Mouse (Mus musculus): Measurements from ENCODE around the gene Agtrap.

Gene Agtrap

GRCm38 (mm10) chr4:148104146-148104545, 16.3 kb upstream of the Agtrap start:
- DNase-seq (ENCODE audit: low read depth, low spot score), result no peak

DNA sequence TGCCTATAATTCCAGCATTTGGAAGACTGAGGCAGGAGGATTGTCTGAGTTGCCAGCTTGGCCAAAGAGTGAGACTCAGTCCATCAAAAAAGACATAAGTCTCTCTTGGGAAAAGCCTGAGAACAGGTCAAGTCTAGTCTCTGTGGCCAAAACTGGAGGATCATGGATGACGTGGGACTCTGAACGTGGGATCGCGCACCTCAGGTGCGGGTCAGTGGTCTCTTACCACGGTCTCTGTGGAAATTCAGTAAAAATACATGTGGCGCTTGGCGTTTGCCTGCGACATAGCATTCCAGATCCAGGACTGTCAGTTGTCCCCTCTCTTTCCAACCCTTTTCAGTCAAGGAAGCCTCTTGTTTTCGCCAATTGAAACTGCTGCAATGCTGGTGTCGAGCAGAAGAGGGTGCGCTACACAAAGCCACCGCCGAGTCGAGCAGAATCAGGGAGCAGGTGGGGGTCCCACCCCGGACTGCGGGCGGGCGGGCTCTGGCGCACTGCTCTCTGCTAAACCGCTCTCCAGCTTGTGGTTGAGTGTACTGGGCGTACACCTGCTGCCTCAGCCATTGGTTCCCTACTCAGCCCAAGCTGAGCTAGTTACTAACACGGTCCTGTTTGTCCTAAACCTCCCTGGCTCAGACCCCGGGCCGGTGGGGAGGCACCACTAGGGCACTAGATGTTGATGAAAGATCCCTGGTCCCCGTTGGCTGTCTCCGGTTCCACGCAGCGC, 14.1 kb upstream of the Agtrap start:
- DNase-seq (ENCODE audit: low read depth, low spot score), result no peak

DNA sequence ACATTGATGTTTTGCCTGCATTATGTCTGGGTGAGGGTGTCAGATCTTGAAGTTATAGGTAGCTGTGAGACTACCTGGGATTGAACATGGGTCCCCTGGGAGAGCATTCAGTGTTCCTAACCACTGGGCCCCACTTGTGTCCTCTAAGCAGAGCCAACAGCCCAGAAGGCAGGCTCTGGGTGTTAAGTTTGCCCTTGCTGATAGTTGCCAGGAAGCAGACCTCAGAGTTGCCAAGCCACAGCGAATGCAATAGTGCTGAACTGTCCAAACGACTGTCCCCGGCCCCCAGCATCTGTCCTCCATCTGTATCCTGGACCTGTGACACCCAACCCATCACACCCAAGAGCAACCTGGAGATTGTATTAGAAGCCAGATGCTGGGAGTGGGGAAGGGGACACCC, 10.8 kb upstream of the Agtrap start:
- no peak for DNase-seq (ENCODE audit: low read depth, low spot score)

GRCm38 (mm10) chr4:148097936-148098335, 10.1 kb upstream of the Agtrap start:
- DNase-seq (ENCODE audit: low read depth, low spot score), result no peak

DNA sequence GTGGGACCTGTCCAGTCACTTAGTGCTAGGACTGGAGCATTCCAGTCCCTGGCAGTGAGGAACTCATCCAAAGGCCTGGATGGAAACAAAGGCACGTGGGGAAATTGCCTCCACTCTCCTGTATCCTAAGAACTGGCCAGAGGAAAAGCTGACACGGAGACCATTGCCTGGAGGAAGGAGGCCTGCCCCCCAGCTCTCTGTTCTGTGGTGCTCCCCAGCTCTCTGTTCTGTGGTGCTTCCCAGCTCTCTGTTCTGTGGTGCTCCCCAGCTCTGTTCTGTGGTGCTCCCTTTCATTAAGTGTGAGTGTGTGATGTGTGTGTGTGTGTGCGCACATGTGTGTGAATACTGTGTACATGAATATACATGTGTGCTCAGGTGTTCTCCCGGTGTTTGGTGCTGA, 7.2 kb upstream of the Agtrap start:
- DNase-seq (ENCODE audit: low read depth, low spot score), result no peak

GRCm38 (mm10) chr4:148094161-148094560, 6.3 kb upstream of the Agtrap start:
- DNase-seq (ENCODE audit: low read depth, low spot score), result no peak

DNA sequence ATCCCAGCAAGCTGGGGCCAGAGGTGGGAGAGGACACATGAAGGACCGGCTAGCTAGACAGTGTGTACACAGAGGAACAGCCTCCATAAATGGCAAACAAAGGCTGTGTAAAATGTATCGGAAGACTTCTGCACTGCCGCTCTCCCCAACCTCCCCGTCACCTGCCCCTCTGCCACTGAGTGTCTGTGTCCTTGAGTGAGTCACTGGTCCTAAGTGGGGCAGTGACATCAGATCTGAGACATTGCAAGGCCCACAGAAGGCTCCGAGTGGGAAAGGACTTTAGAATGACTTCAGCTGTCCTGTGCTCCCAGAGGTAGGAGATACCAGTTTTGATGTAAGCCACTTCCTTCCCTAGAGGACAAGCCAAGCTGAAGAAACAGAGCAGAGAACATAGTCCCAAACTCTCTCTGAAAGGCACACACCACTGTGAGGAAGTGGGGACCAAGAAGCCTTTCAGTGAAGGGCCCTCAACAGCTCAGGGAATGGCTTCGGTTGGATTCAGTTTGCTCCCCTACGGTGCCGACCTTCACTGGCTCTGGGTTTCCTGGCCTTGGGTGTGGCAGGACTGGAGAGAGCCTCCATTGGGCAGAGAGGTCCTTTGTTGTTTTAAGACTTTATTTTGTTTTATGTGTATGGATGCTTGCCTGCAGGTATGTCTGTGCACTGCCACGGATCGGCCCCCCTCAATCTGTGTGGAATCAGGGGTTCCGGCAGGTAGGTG, 4.9 kb upstream of the Agtrap start:
- DNase-seq (ENCODE audit: low read depth, low spot score), result no peak

GRCm38 (mm10) chr4:148091181-148091580, 3.4 kb upstream of the Agtrap start:
- DNase-seq (ENCODE audit: low read depth, low spot score), result no peak

- DNase-seq (ENCODE audit: low read depth, low spot score), result no peak
These were observed 1.3 kb upstream of the Agtrap start for GRCm38 (mm10) chr4:148089166-148089565.

DNA sequence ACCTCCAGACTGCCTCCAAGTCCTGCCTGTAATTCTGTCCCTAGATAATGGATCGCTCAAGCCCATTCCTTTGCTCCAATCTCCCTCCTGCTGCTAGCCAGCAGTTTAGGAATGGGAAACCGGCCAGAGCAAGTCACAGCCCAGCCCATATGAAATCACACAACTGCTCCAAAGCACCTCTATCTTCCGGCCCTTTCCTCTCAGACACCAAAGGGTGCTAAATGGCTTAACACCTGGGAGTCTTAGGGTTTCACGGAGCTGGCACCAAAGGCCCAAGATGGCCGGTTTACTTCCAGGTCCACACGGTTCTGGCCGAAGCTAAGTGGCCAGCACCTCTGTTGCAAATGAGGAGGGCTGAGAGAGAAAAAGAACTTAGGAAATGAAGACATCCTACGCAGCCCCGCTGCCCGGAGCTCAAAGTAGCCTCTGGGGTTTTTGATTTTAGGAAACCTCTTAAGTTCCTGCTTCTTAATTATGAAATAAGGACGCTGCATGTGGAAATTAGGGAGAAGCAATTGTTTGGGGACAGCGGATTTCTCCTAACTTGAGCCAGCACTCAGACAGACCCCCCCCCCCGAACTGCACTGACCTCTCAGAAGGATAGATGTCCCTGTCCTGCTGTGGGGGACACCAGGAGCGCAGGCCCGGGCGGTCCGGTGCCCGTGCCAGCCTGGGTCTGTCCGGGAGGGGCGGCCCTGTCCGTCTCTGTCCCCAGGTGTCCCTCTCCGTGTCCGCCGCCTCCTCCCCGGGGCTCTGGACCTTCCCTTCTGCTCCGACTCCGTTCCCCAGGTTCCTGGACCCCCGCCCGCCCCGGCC, 532 bp downstream of the Agtrap start:
- no peak for DNase-seq (ENCODE audit: low read depth, low spot score)

DNA sequence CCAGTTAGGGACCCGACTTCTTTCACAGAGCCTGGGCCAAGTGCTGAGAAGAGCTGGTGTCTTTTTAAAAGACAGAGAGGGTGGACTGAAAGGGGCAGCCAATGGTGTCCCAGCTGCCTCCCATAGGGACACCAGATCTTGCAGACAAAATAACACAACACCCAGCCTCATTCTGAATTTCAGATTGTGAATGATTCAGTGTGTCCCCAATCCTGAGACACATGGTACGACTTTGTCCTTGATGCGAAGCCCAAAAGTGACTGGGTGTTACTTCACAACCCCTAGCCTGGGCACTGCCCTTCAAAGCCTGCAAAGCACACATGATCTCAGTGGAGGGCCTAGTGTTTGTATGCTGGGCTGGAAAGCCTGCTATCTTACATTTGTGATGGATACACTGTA, 1.9 kb downstream of the Agtrap start:
- no peak for DNase-seq (ENCODE audit: low read depth, low spot score)

DNA sequence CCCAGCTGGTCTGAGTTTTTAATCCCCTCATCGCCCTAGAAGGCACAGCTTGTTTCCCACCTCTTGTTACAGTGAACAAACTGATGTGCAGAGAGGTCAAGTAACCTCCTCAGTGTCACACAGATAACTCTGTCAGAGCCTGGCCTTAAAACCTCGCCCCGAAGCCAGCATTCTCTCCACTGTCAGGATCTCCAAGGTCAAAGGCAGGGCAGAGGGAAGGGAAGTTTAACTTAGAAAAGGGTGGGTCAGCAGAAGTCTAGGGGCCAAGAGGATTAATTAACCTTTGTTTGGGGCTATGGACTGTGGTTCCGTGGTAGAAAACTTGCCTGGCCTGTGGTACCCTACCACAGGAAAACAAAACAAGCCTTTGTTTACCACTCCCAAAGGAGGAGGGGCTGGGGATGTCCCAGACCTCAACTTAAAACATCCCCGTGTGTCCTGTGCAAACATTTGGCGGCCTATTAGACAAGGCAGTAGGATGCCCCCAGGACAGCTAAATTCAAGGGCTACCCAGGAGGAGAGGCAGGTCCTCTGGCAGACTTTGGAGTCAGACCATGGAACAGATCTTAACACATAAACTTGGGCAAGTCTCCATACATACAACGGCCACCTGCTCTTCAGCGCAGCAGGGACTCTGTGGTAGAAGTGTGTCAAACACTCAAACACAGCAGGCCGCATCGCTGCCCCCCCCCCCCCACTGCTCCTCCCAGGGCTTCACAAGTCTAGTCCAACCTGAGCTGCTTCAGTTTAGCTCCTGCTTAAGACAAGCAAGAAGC, 2.5 kb downstream of the Agtrap start:
- DNase-seq (ENCODE audit: low read depth, low spot score), result no peak

- no peak for DNase-seq (ENCODE audit: low read depth, low spot score)
These were observed 3.5 kb downstream of the Agtrap start for GRCm38 (mm10) chr4:148084261-148084714.

GRCm38 (mm10) chr4:148083176-148083899, 4.5 kb downstream of the Agtrap start:
- DNase-seq (ENCODE audit: low read depth, low spot score), result no peak

DNA sequence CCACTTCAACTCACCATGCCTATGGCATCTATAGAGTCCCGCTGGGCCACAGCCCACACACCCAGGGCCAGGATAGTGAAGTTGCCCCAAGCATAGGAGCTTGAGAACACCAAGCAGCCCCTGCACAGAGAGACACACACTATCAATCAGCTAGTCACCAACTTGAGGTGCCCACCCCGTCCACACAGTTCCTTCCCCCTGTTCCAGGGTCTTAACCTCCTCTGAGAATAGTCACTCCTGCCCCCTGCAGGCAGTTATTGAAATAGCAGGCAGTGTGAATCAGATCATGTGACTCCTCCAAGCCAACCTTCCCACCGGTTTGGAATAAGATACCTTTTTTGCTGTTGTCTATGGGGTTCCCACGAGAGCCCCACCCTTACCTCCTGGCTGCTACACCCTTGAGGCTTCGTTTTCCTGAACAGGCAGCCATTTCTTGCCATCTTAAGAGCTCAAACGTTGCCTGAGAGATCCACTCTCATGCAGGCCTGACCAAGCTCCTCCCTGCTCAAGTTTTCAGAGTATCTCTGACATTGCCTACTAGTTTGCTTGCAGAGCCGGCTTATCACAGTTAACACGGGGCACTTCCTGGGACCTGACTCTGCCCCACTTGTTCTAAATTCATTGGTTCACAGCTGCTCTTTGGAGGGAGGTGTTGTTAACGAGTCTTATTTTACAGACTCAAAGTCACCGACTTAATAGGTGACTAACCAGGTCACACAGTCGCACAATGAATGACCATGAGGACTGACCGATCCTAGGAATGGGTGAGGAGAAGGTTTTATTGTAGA, 5.4 kb downstream of the Agtrap start:
- DNase-seq (ENCODE audit: low read depth, low spot score), result peak; percentile 52

DNA sequence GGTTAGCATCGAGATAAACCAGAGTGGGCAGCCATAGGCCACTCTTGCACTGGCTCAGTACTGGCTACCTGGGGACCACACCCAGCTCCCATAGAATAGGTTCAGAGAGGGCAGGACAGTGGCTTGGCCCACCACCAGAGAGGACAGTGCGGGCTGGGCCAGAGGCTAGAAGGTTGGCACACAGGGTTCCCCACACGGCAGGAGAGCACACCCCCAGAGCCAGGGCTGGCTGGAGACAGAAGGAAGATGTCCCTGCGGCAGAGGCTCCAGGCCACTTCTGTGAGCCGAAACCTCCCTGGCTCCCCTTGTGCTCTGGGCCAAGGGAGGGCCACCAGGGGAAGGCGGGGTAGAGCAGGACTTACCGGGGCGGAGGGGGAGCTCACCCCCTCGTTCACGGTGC, 6.6 kb downstream of the Agtrap start:
- DNase-seq (ENCODE audit: low read depth, low spot score), result no peak

GRCm38 (mm10) chr4:148080597-148080973, 7.2 kb downstream of the Agtrap start:
- DNase-seq (ENCODE audit: low read depth, low spot score), result no peak

- no peak for DNase-seq (ENCODE audit: low read depth, low spot score)
These were observed 7.8 kb downstream of the Agtrap start for GRCm38 (mm10) chr4:148079944-148080596.

- no peak for DNase-seq (ENCODE audit: low read depth, low spot score)
These were observed 8.6 kb downstream of the Agtrap start for GRCm38 (mm10) chr4:148079212-148079611.

- DNase-seq (ENCODE audit: low read depth, low spot score), result no peak
These were observed 11.9 kb downstream of the Agtrap start for GRCm38 (mm10) chr4:148075881-148076280.
